Mouse (Mus musculus) intestine, embryonic 15.5 days (tissue): ENCODE measurements at regions not wholly inside any gene's neighbourhood (a gene's known extent, or its start where the extent isn't known, plus 50 kb on each side); places are given as distances from the start of the nearest gene placed in this dataset.

Experiments
- ATAC-seq: fragments of 200-750 bp; cut with Nextera tagmentation; 2 replicates; pipeline ENCODE4 v1.8.0; 2017; ENCODE audit warnings: moderate TSS enrichment, moderate library complexity
- H3K27ac ChIP-seq: fragments of 300-500 bp; sonication (generic); 2 replicates; pipeline ENCODE4 v1.5.1; 2015; ENCODE audit warnings: mild to moderate bottlenecking, inconsistent platforms
- H3K27me3 ChIP-seq: fragments of 300-500 bp; sonication (generic); replicated peaks from 2 replicates; pipeline ENCODE4 v1.6.1; 2015; ENCODE audit warnings: inconsistent platforms
- H3K36me3 ChIP-seq: fragments of 300-500 bp; sonication (generic); 2 replicates; pipeline ENCODE4 v1.6.1; 2015; ENCODE audit warnings: inconsistent platforms
- H3K4me1 ChIP-seq: fragments of 300-500 bp; sonication (generic); replicated peaks from 2 replicates; pipeline ENCODE4 v1.6.1; 2015; ENCODE audit warnings: inconsistent platforms
- H3K4me2 ChIP-seq: fragments of 300-500 bp; sonication (generic); replicated peaks from 2 replicates; pipeline ENCODE4 v1.6.1; 2015; ENCODE audit warnings: mild to moderate bottlenecking, inconsistent platforms
- H3K4me3 ChIP-seq: fragments of 300-500 bp; sonication (generic); replicated peaks from 2 replicates; pipeline ENCODE4 v1.5.1; 2015; ENCODE audit warnings: inconsistent platforms
- H3K9ac ChIP-seq: fragments of 300-500 bp; sonication (generic); 2 replicates; pipeline ENCODE4 v1.6.1; 2015; ENCODE audit warnings: inconsistent platforms
- H3K9me3 ChIP-seq: fragments of 300-500 bp; sonication (generic); 2 replicates; pipeline ENCODE4 v1.6.1; 2016; ENCODE audit warnings: inconsistent platforms
- WGBS: fragments of 180-500 bp; shearing (Covaris S2); methylation state at CpG from one replicate; pipeline ENCODE4 v1.1.7; 2015; 5-methylcytosine and 5-hydroxymethylcytosine counted together

- ATAC-seq = no peak
- no peak overlapping the region for H3K4me2 ChIP-seq
- H3K36me3 ChIP-seq = no peaks in the 10 kb centered on the region
- 45% methylated on average over 2 of the region's 2 CpGs for WGBS
- H3K27me3 ChIP-seq = no peaks in the 10 kb centered on the region
- H3K9ac ChIP-seq = no peak overlapping the region
- no peak overlapping the region for H3K27ac ChIP-seq
- H3K4me3 ChIP-seq = no peak overlapping the region
- H3K9me3 ChIP-seq = no peaks in the 10 kb centered on the region
- H3K4me1 ChIP-seq = no peaks in the 10 kb centered on the region
Measured at GRCm38 (mm10) chr3:63638572-63638971, 154.9 kb upstream of the Gm34302 start.

GRCm38 (mm10) chr3:63637913-63638312, 154.2 kb upstream of the Gm34302 start:
- Histone ChIP-seq H3K27me3 (no peaks in the 10 kb centered on the region), H3K9ac (no peak overlapping the region), H3K4me2 (no peak overlapping the region), H3K27ac (no peak overlapping the region), H3K36me3 (no peaks in the 10 kb centered on the region), H3K9me3 (no peaks in the 10 kb centered on the region), H3K4me1 (no peaks in the 10 kb centered on the region), H3K4me3 (no peak overlapping the region)
- 87% methylated on average over 5 of the region's 5 CpGs for WGBS
- no peak for ATAC-seq

GRCm38 (mm10) chr3:63627724-63628123, 144.0 kb upstream of the Gm34302 start:
- no peaks in the 10 kb centered on the region for H3K27me3 ChIP-seq
- ATAC-seq = no peak
- H3K9ac ChIP-seq = no peak overlapping the region
- no peak overlapping the region for H3K4me3 ChIP-seq
- no peaks in the 10 kb centered on the region for H3K9me3 ChIP-seq
- no peak overlapping the region for H3K27ac ChIP-seq
- no peaks in the 10 kb centered on the region; the same call in 1 of the 2 replicates for H3K4me1 ChIP-seq
- H3K4me2 ChIP-seq = no peak overlapping the region
- WGBS = 78% methylated on average over 5 of the region's 5 CpGs
- no peaks in the 10 kb centered on the region for H3K36me3 ChIP-seq

- WGBS = 31% methylated on average over 5 of the region's 5 CpGs
- H3K9me3 ChIP-seq = no peaks in the 10 kb centered on the region
- H3K27me3 ChIP-seq = no peaks in the 10 kb centered on the region
- H3K27ac ChIP-seq = no peak overlapping the region
- no peaks in the 10 kb centered on the region for H3K4me1 ChIP-seq
- H3K9ac ChIP-seq = no peak overlapping the region
- ATAC-seq = no peak
- no peak overlapping the region for H3K4me3 ChIP-seq
- no peak overlapping the region for H3K4me2 ChIP-seq
- H3K36me3 ChIP-seq = no peaks in the 10 kb centered on the region
Measured at GRCm38 (mm10) chr3:63616127-63616526, 132.4 kb upstream of the Gm34302 start.

- ATAC-seq = no peak
- Histone ChIP-seq H3K27ac (no peak overlapping the region), H3K4me1 (no peaks in the 10 kb centered on the region), H3K9me3 (no peaks in the 10 kb centered on the region), H3K4me3 (no peak overlapping the region), H3K27me3 (no peaks in the 10 kb centered on the region), H3K4me2 (no peak overlapping the region), H3K9ac (no peak overlapping the region), H3K36me3 (no peaks in the 10 kb centered on the region)
- WGBS = 36% methylated on average over 1 of the region's 1 CpGs
Measured at GRCm38 (mm10) chr3:63613652-63614051, 130.0 kb upstream of the Gm34302 start.

- Histone ChIP-seq H3K9me3 (no peaks in the 10 kb centered on the region), H3K27me3 (no peaks in the 10 kb centered on the region), H3K9ac (no peak overlapping the region), H3K27ac (no peak overlapping the region), H3K4me1 (no peaks in the 10 kb centered on the region), H3K36me3 (no peaks in the 10 kb centered on the region), H3K4me3 (no peak overlapping the region), H3K4me2 (no peak overlapping the region)
- WGBS = 43% methylated on average over 3 of the region's 3 CpGs
- no peak for ATAC-seq
Measured at GRCm38 (mm10) chr3:63612767-63613363, 129.2 kb upstream of the Gm34302 start.

- Histone ChIP-seq H3K27me3 (no peaks in the 10 kb centered on the region), H3K27ac (no peak overlapping the region), H3K9me3 (no peaks in the 10 kb centered on the region), H3K36me3 (no peaks in the 10 kb centered on the region), H3K4me3 (no peak overlapping the region), H3K4me2 (peak overlapping the region; percentile 28), H3K4me1 (no peaks in the 10 kb centered on the region), H3K9ac (no peak overlapping the region)
- WGBS = 42% methylated on average over 5 of the region's 5 CpGs
- peak; percentile 87 for ATAC-seq
Measured at GRCm38 (mm10) chr3:63610113-63610919, 126.6 kb upstream of the Gm34302 start.

- H3K27me3 ChIP-seq = no peaks in the 10 kb centered on the region
- WGBS = 19% methylated on average over 17 of the region's 17 CpGs
- peak; percentile 98 for ATAC-seq
- peak overlapping the region; percentile 28 for H3K4me2 ChIP-seq
- H3K27ac ChIP-seq = no peak overlapping the region
- no peak overlapping the region for H3K9ac ChIP-seq
- no peaks in the 10 kb centered on the region for H3K9me3 ChIP-seq
- H3K4me1 ChIP-seq = no peaks in the 10 kb centered on the region
- H3K4me3 ChIP-seq = no peak overlapping the region
- H3K36me3 ChIP-seq = no peaks in the 10 kb centered on the region
Measured at GRCm38 (mm10) chr3:63609454-63610112, 125.9 kb upstream of the Gm34302 start.

- Histone ChIP-seq H3K27ac (no peak overlapping the region), H3K4me2 (no peak overlapping the region), H3K27me3 (no peaks in the 10 kb centered on the region), H3K4me3 (no peak overlapping the region), H3K36me3 (no peaks in the 10 kb centered on the region), H3K4me1 (no peaks in the 10 kb centered on the region), H3K9ac (no peak overlapping the region), H3K9me3 (no peaks in the 10 kb centered on the region)
- no peak for ATAC-seq
- 71% methylated on average over 15 of the region's 15 CpGs for WGBS
Measured at GRCm38 (mm10) chr3:63582717-63583696, 99.3 kb upstream of the Gm34302 start.

- H3K9ac ChIP-seq = no peak overlapping the region
- no peaks in the 10 kb centered on the region for H3K4me1 ChIP-seq
- no peaks in the 10 kb centered on the region for H3K36me3 ChIP-seq
- no peak overlapping the region for H3K4me2 ChIP-seq
- H3K9me3 ChIP-seq = no peaks in the 10 kb centered on the region
- WGBS = 29% methylated on average over 6 of the region's 6 CpGs
- no peak overlapping the region for H3K4me3 ChIP-seq
- ATAC-seq = no peak
- no peaks in the 10 kb centered on the region for H3K27me3 ChIP-seq
- H3K27ac ChIP-seq = no peak overlapping the region
Measured at GRCm38 (mm10) chr3:63582180-63582579, 98.5 kb upstream of the Gm34302 start.

GRCm38 (mm10) chr3:63570607-63571353, 87.1 kb upstream of the Gm34302 start:
- Histone ChIP-seq H3K9me3 (no peaks in the 10 kb centered on the region), H3K36me3 (no peaks in the 10 kb centered on the region), H3K9ac (no peak overlapping the region), H3K4me1 (no peaks in the 10 kb centered on the region), H3K27ac (no peak overlapping the region), H3K27me3 (no peaks in the 10 kb centered on the region), H3K4me3 (no peak overlapping the region), H3K4me2 (no peak overlapping the region)
- 45% methylated on average over 7 of the region's 7 CpGs for WGBS
- peak; percentile 71 for ATAC-seq
